Mouse (Mus musculus): Measurements from ENCODE around the gene Wfdc6b. TPM values are rescaled to one million over a fixed set of nuclear protein-coding genes. Genes with fewer than 3 reads are reported as not detected.
"Not testable (repeated sequence)": the region's sequence is repeated elsewhere in the genome, so short reads cannot be mapped to it uniquely, and the experiment has no call there.

Wfdc6b gene
- not detected in 2 replicates for polyA plus RNA-seq (2012; rRNA removed)

GRCm38 (mm10) chr2:164613471-164613870, at the start of gene Wfdc6b, which contains the start of gene Wfdc8:
Gene Wfdc6b, plus strand, starts transcription at chr2:164613522.
Gene Wfdc8, minus strand, starts transcription at chr2:164613626.
- H3K4me1 ChIP-seq (ENCODE audit: control insufficient read depth, insufficient read depth, low read length); H3K4me3 ChIP-seq (ENCODE audit: insufficient read depth, low read depth, low read length); H3K27me3 ChIP-seq (replicated peaks; ENCODE audit: control insufficient read depth, insufficient read depth, low read length); H3K36me3 ChIP-seq (ENCODE audit: control insufficient read depth, insufficient read depth, low read length); H3K27ac ChIP-seq (ENCODE audit: insufficient read depth, low read depth, low read length): not testable (repeated sequence)
- 42% methylated on average over 8 of the region's 8 CpGs for WGBS
- DNase-seq: peak; percentile 39

DNA sequence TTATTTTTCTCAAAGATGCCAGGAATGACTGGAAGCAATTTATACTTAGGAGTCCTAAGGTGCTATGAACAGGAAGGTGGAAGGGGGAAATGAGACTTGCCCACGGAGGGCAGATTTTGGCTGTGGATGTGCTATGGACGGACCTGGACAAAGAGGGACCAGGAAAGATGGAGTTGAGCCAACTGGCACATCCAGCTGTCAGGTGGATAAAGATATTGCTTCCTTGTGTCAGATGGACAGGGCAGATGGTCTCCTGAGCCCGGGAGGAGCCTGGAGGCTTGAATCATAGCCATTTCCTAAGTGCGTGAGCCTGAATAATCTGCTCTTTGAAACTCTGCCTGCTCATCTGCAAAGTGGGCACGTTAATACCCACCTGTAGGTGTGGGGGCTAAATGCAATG, 49.0 kb upstream of the Wfdc6b start:
- H3K4me1 ChIP-seq (ENCODE audit: control insufficient read depth, insufficient read depth, low read length): no peaks in the 10 kb centered on the region
- H3K27ac ChIP-seq (ENCODE audit: insufficient read depth, low read depth, low read length): no peak overlapping the region
- H3K36me3 ChIP-seq (ENCODE audit: control insufficient read depth, insufficient read depth, low read length): no peaks in the 10 kb centered on the region
- no peak overlapping the region for H3K4me3 ChIP-seq (ENCODE audit: insufficient read depth, low read depth, low read length)
- DNase-seq: peak; percentile 9
- 45% methylated on average over 5 of the region's 5 CpGs for WGBS
- no peak for TF ChIP-seq POLR2A (IDR thresholded peaks at IDR 0.05; ENCODE audit: low read depth, low read length)
- no peak for TF ChIP-seq CTCF (conservative IDR thresholded peaks at IDR 0.05; ENCODE audit: insufficient read depth, insufficient read length, low read depth, low read length)
- H3K27me3 ChIP-seq (replicated peaks; ENCODE audit: control insufficient read depth, insufficient read depth, low read length): no peaks in the 10 kb centered on the region

DNA sequence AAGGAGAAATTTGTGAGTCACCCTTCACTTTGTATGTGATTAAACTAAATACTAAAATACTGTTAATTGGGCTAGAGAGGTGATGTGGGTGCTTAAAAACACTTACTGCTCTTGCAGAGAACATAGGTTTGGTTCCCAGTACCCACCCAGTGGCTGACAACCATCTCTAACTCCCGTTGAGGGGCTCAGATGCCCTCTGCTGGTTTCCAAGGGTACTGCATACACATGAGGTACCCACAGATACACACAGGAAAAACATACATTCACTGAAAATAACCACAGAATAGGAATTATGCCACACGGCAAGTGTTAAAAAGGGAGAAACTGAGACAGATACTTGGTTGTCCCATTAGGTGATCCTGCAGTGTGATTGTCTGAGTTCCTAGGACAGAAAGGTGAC, 46.3 kb upstream of the Wfdc6b start:
- TF ChIP-seq CTCF (conservative IDR thresholded peaks at IDR 0.05; ENCODE audit: insufficient read depth, insufficient read length, low read depth, low read length) (0 out of 2 replicates have a peak, but pooled peaks have one; percentile 9), POLR2A (IDR thresholded peaks at IDR 0.05; ENCODE audit: low read depth, low read length) (no peak)
- WGBS: 91% methylated on average over 2 of the region's 2 CpGs

GRCm38 (mm10) chr2:164567460-164567859, 45.9 kb upstream of the Wfdc6b start:
- WGBS: 77% methylated on average over 5 of the region's 5 CpGs
- Histone ChIP-seq H3K27ac (ENCODE audit: insufficient read depth, low read depth, low read length) (no peak overlapping the region), H3K36me3 (ENCODE audit: control insufficient read depth, insufficient read depth, low read length) (no peaks in the 10 kb centered on the region), H3K4me1 (ENCODE audit: control insufficient read depth, insufficient read depth, low read length) (no peaks in the 10 kb centered on the region), H3K27me3 (replicated peaks; ENCODE audit: control insufficient read depth, insufficient read depth, low read length) (no peaks in the 10 kb centered on the region), H3K4me3 (ENCODE audit: insufficient read depth, low read depth, low read length) (no peak overlapping the region)
- no peak for TF ChIP-seq CTCF (conservative IDR thresholded peaks at IDR 0.05; ENCODE audit: insufficient read depth, insufficient read length, low read depth, low read length)
- TF ChIP-seq POLR2A (IDR thresholded peaks at IDR 0.05; ENCODE audit: low read depth, low read length): no peak
- DNase-seq: no peak

More for the DNA sequence above, 46.3 kb upstream of the Wfdc6b start:
- Histone ChIP-seq H3K4me3 (ENCODE audit: insufficient read depth, low read depth, low read length) (no peak overlapping the region), H3K4me1 (ENCODE audit: control insufficient read depth, insufficient read depth, low read length) (no peaks in the 10 kb centered on the region), H3K27me3 (replicated peaks; ENCODE audit: control insufficient read depth, insufficient read depth, low read length) (no peaks in the 10 kb centered on the region), H3K27ac (ENCODE audit: insufficient read depth, low read depth, low read length) (no peak overlapping the region), H3K36me3 (ENCODE audit: control insufficient read depth, insufficient read depth, low read length) (no peaks in the 10 kb centered on the region)
- no peak for DNase-seq

DNA sequence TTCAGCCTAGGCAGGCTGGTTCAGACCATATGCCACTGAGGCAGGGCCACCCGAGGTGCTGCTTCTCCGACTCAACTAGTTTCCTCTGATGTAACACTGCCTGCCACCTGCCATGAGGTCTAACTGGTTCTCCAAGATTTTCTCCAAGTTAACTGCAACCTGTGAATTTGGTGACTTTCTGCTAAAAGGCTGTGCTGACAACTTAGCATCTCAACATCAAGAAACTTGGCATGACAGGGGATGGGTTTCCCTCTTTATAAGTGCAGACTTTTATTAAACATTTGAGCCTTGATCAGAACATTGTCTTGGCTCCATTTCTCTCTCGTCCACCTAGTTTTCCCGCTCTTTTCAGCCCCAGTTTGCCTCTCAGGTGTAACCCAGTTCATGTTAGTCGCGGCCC, 40.0 kb upstream of the Wfdc6b start, which contains the start of gene Spint3:
Gene Spint3, minus strand, starts transcription at position 101 of the 400 bp plus-strand sequence.
- H3K36me3 ChIP-seq (ENCODE audit: control insufficient read depth, insufficient read depth, low read length); H3K27ac ChIP-seq (ENCODE audit: insufficient read depth, low read depth, low read length); DNase-seq; H3K4me1 ChIP-seq (ENCODE audit: control insufficient read depth, insufficient read depth, low read length); H3K27me3 ChIP-seq (replicated peaks; ENCODE audit: control insufficient read depth, insufficient read depth, low read length); H3K4me3 ChIP-seq (ENCODE audit: insufficient read depth, low read depth, low read length): not testable (repeated sequence)
- WGBS: 71% methylated on average over 6 of the region's 6 CpGs

DNA sequence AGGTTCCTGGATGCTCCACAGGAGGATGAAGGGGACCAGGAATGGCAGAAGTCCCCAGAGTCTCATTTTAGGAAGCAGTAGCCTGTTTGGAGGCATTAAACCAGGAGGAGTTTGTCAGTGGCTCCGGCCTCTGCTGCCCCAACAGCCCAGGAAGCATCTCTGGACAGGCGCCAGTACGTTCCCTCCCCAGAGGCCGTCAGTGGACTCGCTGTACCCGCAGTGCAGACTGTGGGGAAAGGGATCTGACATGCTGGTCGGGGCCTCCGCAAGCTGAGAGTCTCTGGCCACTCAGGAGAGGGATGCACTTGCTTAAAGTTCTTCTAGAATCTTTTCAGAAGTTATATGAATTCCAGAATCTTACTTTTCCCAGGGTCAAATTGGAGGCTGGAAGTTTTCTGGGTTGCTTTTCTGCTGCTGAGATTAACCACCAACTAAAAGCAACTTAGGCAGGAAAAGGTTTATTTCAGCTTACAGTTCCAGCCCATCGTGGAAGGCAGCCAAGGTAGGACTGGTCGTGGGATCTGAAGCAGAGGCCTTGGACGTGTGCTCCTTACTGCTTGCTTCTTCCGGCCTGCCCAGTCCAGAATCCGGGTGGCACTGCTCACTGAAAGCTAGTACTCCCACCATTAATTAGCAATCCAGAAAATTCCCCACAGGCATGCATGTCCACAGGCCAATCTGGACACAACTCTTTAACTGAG, 28.1 kb upstream of the Wfdc6b start, which contains the start of gene Wfdc6a:
Gene Wfdc6a, minus strand, starts transcription at position 423 of the 701 bp plus-strand sequence.
- DNase-seq: peak; percentile 21
- WGBS: 47% methylated on average over 13 of the region's 13 CpGs
- H3K36me3 ChIP-seq (ENCODE audit: control insufficient read depth, insufficient read depth, low read length): not testable (repeated sequence)

DNA sequence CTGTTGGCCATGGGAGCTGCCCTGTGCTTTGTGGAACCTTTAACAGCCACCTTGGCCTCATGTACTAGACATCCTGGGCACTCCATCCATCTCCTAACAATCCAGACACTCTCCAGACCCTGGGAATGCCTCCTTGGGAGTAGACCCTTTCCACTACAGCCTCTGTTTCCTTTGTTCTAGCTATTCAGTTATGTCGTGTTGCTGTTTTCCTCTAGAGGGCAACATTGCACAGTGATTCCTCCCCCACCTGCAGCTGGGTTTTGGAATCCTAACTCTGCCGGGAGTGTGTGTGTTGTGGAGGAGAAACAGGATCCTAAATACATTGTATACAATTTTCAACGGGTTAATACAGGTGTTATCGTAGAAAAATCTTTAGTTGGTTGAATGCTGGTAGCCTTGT, 21.3 kb upstream of the Wfdc6b start:
- Histone ChIP-seq H3K27me3 (replicated peaks; ENCODE audit: control insufficient read depth, insufficient read depth, low read length) (no peaks in the 10 kb centered on the region), H3K4me3 (ENCODE audit: insufficient read depth, low read depth, low read length) (no peak overlapping the region), H3K27ac (ENCODE audit: insufficient read depth, low read depth, low read length) (no peak overlapping the region), H3K4me1 (ENCODE audit: control insufficient read depth, insufficient read depth, low read length) (no peaks in the 10 kb centered on the region), H3K36me3 (ENCODE audit: control insufficient read depth, insufficient read depth, low read length) (no peaks in the 10 kb centered on the region)
- peak; percentile 39 for DNase-seq
- 7% methylated on average over 4 of the region's 4 CpGs for WGBS
- TF ChIP-seq CTCF (conservative IDR thresholded peaks at IDR 0.05; ENCODE audit: insufficient read depth, insufficient read length, low read depth, low read length): peak; percentile 83
- no peak for TF ChIP-seq POLR2A (IDR thresholded peaks at IDR 0.05; ENCODE audit: low read depth, low read length)

More for the DNA sequence above, 28.1 kb upstream of the Wfdc6b start, which contains the start of gene Wfdc6a:
- not testable (repeated sequence) for H3K4me3 ChIP-seq (ENCODE audit: insufficient read depth, low read depth, low read length); H3K4me1 ChIP-seq (ENCODE audit: control insufficient read depth, insufficient read depth, low read length); H3K27ac ChIP-seq (ENCODE audit: insufficient read depth, low read depth, low read length); H3K27me3 ChIP-seq (replicated peaks; ENCODE audit: control insufficient read depth, insufficient read depth, low read length)

Measured in kidney, adult 2 months (tissue).